Mouse (Mus musculus): ENCODE measurements at regions not wholly inside any gene's neighbourhood (a gene's known extent, or its start where the extent isn't known, plus 50 kb on each side); places are given as distances from the start of the nearest gene placed in this dataset.
"Not testable (repeated sequence)": the region's sequence is repeated elsewhere in the genome, so short reads cannot be mapped to it uniquely, and the experiment has no call there.

- H3K4me3 ChIP-seq (ENCODE audit: low read length) = no peak overlapping the region
- no peak overlapping the region for H3K27ac ChIP-seq (ENCODE audit: low read depth, low read length)
- H3K9me3 ChIP-seq (ENCODE audit: control insufficient read depth, low read length) = no peaks in the 10 kb centered on the region
- 0 out of 2 replicates have a peak, but pooled peaks cover 4% of the 10 kb centered on the region for H3K27me3 ChIP-seq (ENCODE audit: control insufficient read depth, insufficient read depth, low read length)
- H3K4me1 ChIP-seq (ENCODE audit: control insufficient read depth, insufficient read depth, low read length) = peaks cover 3% of the 10 kb centered on the region; the same call in 1 of the 2 replicates
- H3K36me3 ChIP-seq (ENCODE audit: control insufficient read depth, insufficient read depth, low read length) = no peaks in the 10 kb centered on the region
- 30% methylated on average over 5 of the region's 5 CpGs for WGBS
- no peak for ATAC-seq (ENCODE audit: low FRiP score, low TSS enrichment)
- no peak overlapping the region for H3K9ac ChIP-seq (ENCODE audit: low read depth, low read length)
- no peak overlapping the region for H3K4me2 ChIP-seq (replicated peaks; ENCODE audit: low read depth, low read length)
Observed at GRCm38 (mm10) chr6:144919750-144920149, 138.0 kb upstream of the Sox5 start.

GRCm38 (mm10) chr6:144917128-144917527 lies 135.4 kb upstream of the Sox5 start:
- no peak overlapping the region for H3K27ac ChIP-seq (ENCODE audit: low read depth, low read length)
- peak; percentile 75 for ATAC-seq (ENCODE audit: low FRiP score, low TSS enrichment)

DNA sequence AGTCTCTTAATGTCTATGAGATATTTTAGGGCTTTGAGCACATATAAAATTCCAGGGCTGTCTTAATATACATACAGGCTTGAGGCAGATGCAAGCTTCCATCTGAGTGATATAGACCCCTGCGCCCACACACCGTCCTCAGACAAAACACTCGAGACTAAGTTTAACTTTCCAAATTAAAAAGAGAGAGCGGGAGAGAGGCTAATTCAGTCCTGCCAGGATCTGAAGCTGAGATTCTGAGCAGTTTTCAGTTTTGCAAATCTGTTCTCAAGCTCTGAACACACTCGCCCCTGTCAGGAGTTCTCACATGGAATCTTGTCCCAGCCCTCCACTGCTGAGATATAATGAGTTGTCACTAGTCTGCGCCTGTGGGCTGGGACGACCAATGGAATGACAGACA lies 130.0 kb upstream of the Sox5 start:
- H3K27me3 ChIP-seq (ENCODE audit: control insufficient read depth, insufficient read depth, low read length) = no peaks in the 10 kb centered on the region
- 73% methylated on average over 7 of the region's 7 CpGs for WGBS
- H3K4me2 ChIP-seq (replicated peaks; ENCODE audit: low read depth, low read length) = no peak overlapping the region
- H3K4me1 ChIP-seq (ENCODE audit: control insufficient read depth, insufficient read depth, low read length) = no peaks in the 10 kb centered on the region
- no peak overlapping the region for H3K9ac ChIP-seq (ENCODE audit: low read depth, low read length)
- H3K27ac ChIP-seq (ENCODE audit: low read depth, low read length) = no peak overlapping the region
- no peak for ATAC-seq (ENCODE audit: low FRiP score, low TSS enrichment)
- H3K36me3 ChIP-seq (ENCODE audit: control insufficient read depth, insufficient read depth, low read length) = no peaks in the 10 kb centered on the region
- H3K4me3 ChIP-seq (ENCODE audit: low read length) = no peak overlapping the region
- no peaks in the 10 kb centered on the region for H3K9me3 ChIP-seq (ENCODE audit: control insufficient read depth, low read length)

More at GRCm38 (mm10) chr6:144917128-144917527, 135.4 kb upstream of the Sox5 start:
- no peak overlapping the region for H3K9ac ChIP-seq (ENCODE audit: low read depth, low read length)
- H3K27me3 ChIP-seq (ENCODE audit: control insufficient read depth, insufficient read depth, low read length) = no peaks in the 10 kb centered on the region
- no peak overlapping the region for H3K4me2 ChIP-seq (replicated peaks; ENCODE audit: low read depth, low read length)
- no peaks in the 10 kb centered on the region for H3K9me3 ChIP-seq (ENCODE audit: control insufficient read depth, low read length)
- no peaks in the 10 kb centered on the region for H3K36me3 ChIP-seq (ENCODE audit: control insufficient read depth, insufficient read depth, low read length)
- WGBS = 15% methylated on average over 8 of the region's 8 CpGs
- H3K4me1 ChIP-seq (ENCODE audit: control insufficient read depth, insufficient read depth, low read length) = peaks cover 3% of the 10 kb centered on the region; the same call in 1 of the 2 replicates
- H3K4me3 ChIP-seq (ENCODE audit: low read length) = no peak overlapping the region

DNA sequence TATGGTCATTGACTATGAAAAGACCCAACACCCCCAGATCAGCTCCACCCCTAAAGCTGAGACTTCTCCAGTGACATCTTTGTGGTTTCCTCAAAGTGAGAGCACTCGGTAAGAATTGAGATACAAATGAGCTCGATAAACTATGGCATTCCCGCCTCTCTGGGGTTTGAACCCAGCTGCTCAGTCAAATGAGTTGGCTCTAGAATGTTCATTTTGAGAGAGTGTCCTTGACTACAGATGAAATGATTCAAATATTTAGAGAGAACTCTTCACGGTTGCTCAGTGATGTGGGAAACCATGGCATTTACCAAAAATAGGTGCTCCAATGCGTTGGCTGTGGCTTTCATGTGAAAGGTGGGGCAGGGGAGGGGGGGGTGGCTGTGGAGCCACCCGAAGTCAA lies 128.6 kb upstream of the Sox5 start:
- ATAC-seq (ENCODE audit: low FRiP score, low TSS enrichment) = no peak
- H3K4me2 ChIP-seq (replicated peaks; ENCODE audit: low read depth, low read length) = no peak overlapping the region
- no peaks in the 10 kb centered on the region for H3K4me1 ChIP-seq (ENCODE audit: control insufficient read depth, insufficient read depth, low read length)
- no peaks in the 10 kb centered on the region for H3K27me3 ChIP-seq (ENCODE audit: control insufficient read depth, insufficient read depth, low read length)
- H3K27ac ChIP-seq (ENCODE audit: low read depth, low read length) = no peak overlapping the region
- H3K36me3 ChIP-seq (ENCODE audit: control insufficient read depth, insufficient read depth, low read length) = no peaks in the 10 kb centered on the region
- 82% methylated on average over 6 of the region's 6 CpGs for WGBS
- H3K4me3 ChIP-seq (ENCODE audit: low read length) = no peak overlapping the region
- H3K9me3 ChIP-seq (ENCODE audit: control insufficient read depth, low read length) = no peaks in the 10 kb centered on the region
- H3K9ac ChIP-seq (ENCODE audit: low read depth, low read length) = no peak overlapping the region

DNA sequence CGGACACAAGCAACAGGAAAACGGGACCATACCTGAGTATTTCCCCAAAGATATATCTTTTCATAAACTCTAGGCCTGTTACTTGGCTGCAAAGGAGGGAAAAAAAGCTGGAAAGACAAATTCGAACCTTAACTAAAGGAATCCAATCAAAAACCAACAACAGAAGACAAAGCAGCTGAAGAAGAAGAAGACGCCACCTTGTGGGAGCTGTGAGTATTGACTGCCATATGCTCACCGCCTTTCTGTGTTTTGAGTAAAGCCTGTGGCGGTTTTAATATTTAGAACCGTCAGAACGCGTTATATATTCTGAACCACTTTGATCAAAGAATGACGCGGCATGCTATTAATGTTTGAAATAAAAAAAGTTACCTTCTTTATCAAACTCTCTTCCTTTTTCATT lies 126.9 kb upstream of the Sox5 start:
- Histone ChIP-seq H3K27ac (ENCODE audit: low read depth, low read length) (no peak overlapping the region), H3K9ac (ENCODE audit: low read depth, low read length) (no peak overlapping the region), H3K36me3 (ENCODE audit: control insufficient read depth, insufficient read depth, low read length) (no peaks in the 10 kb centered on the region), H3K4me2 (replicated peaks; ENCODE audit: low read depth, low read length) (no peak overlapping the region), H3K4me3 (ENCODE audit: low read length) (no peak overlapping the region), H3K9me3 (ENCODE audit: control insufficient read depth, low read length) (no peaks in the 10 kb centered on the region), H3K4me1 (ENCODE audit: control insufficient read depth, insufficient read depth, low read length) (no peaks in the 10 kb centered on the region), H3K27me3 (ENCODE audit: control insufficient read depth, insufficient read depth, low read length) (no peaks in the 10 kb centered on the region)
- 93% methylated on average over 11 of the region's 11 CpGs for WGBS
- ATAC-seq (ENCODE audit: low FRiP score, low TSS enrichment) = no peak

DNA sequence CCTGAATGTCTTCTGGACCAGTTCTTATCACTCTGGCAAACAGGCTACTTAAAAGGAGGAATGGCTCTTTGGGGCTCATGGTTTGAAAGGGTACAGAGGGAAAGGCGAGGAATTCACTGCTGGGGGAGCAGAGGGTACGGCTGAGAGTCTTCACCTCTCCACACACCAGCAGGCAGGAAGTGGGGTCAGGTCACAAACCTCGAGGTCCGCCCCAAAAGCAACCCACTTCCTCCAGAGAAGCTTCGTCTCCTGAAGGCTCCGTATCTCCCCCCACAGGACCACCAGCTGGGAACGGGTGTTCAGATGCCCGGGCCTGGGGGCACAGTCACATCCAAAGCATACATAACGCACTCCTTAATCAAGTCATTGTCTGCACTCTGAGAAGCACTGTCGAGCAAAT lies 121.4 kb upstream of the Sox5 start:
- Histone ChIP-seq H3K4me1 (ENCODE audit: control insufficient read depth, insufficient read depth, low read length) (peaks cover 5% of the 10 kb centered on the region; the same call in 1 of the 2 replicates), H3K27ac (ENCODE audit: low read depth, low read length) (no peak overlapping the region), H3K4me2 (replicated peaks; ENCODE audit: low read depth, low read length) (no peak overlapping the region), H3K27me3 (ENCODE audit: control insufficient read depth, insufficient read depth, low read length) (no peaks in the 10 kb centered on the region), H3K36me3 (ENCODE audit: control insufficient read depth, insufficient read depth, low read length) (no peaks in the 10 kb centered on the region), H3K9me3 (ENCODE audit: control insufficient read depth, low read length) (no peaks in the 10 kb centered on the region), H3K4me3 (ENCODE audit: low read length) (no peak overlapping the region), H3K9ac (ENCODE audit: low read depth, low read length) (no peak overlapping the region)
- ATAC-seq (ENCODE audit: low FRiP score, low TSS enrichment) = no peak
- 38% methylated on average over 10 of the region's 10 CpGs for WGBS

GRCm38 (mm10) chr6:144902267-144902995 lies 120.7 kb upstream of the Sox5 start:
- no peak overlapping the region for H3K27ac ChIP-seq (ENCODE audit: low read depth, low read length)

DNA sequence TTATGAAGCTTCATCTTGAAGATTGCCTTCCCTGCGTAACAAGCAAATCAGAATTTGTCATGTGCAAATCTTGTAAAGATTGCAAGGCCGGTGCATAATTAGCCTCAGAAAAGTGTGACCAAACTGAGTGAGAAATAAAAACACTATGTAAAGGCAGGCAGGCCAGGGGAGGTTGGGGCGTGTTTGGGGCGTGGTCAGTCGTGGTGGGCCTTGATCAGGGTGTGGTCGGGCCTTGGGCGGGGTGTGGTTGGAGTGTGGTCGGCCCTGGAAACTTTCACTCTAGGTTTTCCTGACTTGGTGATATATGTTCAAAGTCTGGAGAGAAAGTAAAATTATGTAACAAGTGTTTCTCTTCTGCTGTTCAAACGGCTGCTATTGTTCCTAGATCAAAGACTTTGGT lies 120.0 kb upstream of the Sox5 start:
- whole genome bisulfite sequencing = 64% methylated on average over 9 of the region's 9 CpGs
- Histone ChIP-seq H3K9ac (ENCODE audit: low read depth, low read length) (no peak overlapping the region), H3K4me3 (ENCODE audit: low read length) (no peak overlapping the region), H3K9me3 (ENCODE audit: control insufficient read depth, low read length) (no peaks in the 10 kb centered on the region), H3K36me3 (ENCODE audit: control insufficient read depth, insufficient read depth, low read length) (no peaks in the 10 kb centered on the region), H3K27me3 (ENCODE audit: control insufficient read depth, insufficient read depth, low read length) (no peaks in the 10 kb centered on the region), H3K27ac (ENCODE audit: low read depth, low read length) (no peak overlapping the region), H3K4me1 (ENCODE audit: control insufficient read depth, insufficient read depth, low read length) (peaks cover 5% of the 10 kb centered on the region; the same call in 1 of the 2 replicates), H3K4me2 (replicated peaks; ENCODE audit: low read depth, low read length) (no peak overlapping the region)
- ATAC-seq (ENCODE audit: low FRiP score, low TSS enrichment) = no peak

More at GRCm38 (mm10) chr6:144902267-144902995, 120.7 kb upstream of the Sox5 start:
- Histone ChIP-seq H3K36me3 (ENCODE audit: control insufficient read depth, insufficient read depth, low read length) (no peaks in the 10 kb centered on the region), H3K27me3 (ENCODE audit: control insufficient read depth, insufficient read depth, low read length) (no peaks in the 10 kb centered on the region), H3K4me1 (ENCODE audit: control insufficient read depth, insufficient read depth, low read length) (peaks cover 5% of the 10 kb centered on the region; the same call in 1 of the 2 replicates), H3K4me3 (ENCODE audit: low read length) (no peak overlapping the region), H3K9me3 (ENCODE audit: control insufficient read depth, low read length) (no peaks in the 10 kb centered on the region), H3K4me2 (replicated peaks; ENCODE audit: low read depth, low read length) (no peak overlapping the region), H3K9ac (ENCODE audit: low read depth, low read length) (no peak overlapping the region)
- WGBS = 69% methylated on average over 20 of the region's 20 CpGs
- no peak for ATAC-seq (ENCODE audit: low FRiP score, low TSS enrichment)

- 91% methylated on average over 7 of the region's 7 CpGs for WGBS
- not testable (repeated sequence) for H3K4me3 ChIP-seq (ENCODE audit: low read length); H3K9me3 ChIP-seq (ENCODE audit: control insufficient read depth, low read length); H3K4me2 ChIP-seq (replicated peaks; ENCODE audit: low read depth, low read length); H3K27ac ChIP-seq (ENCODE audit: low read depth, low read length); H3K36me3 ChIP-seq (ENCODE audit: control insufficient read depth, insufficient read depth, low read length); ATAC-seq (ENCODE audit: low FRiP score, low TSS enrichment); H3K27me3 ChIP-seq (ENCODE audit: control insufficient read depth, insufficient read depth, low read length); H3K9ac ChIP-seq (ENCODE audit: low read depth, low read length); H3K4me1 ChIP-seq (ENCODE audit: control insufficient read depth, insufficient read depth, low read length)
Observed at GRCm38 (mm10) chr6:144900858-144901257, 119.1 kb upstream of the Sox5 start.
